Mouse (Mus musculus): ENCODE measurements around the gene Olfr1442. TPM values are rescaled to one million over a fixed set of nuclear protein-coding genes. Genes with fewer than 3 reads are reported as not detected.
"Not testable (repeated sequence)": the region's sequence is repeated elsewhere in the genome, so short reads cannot be mapped to it uniquely, and the experiment has no call there.

The Olfr1442 gene
- polyA plus RNA-seq (2016; fragmentation: Nextera tagmentation; extraction: Ambion mirVana) = not detected in 2 replicates

GRCm38 (mm10) chr19:12670139-12670538 lies at the start of gene Olfr1442:
Olfr1442 (plus strand) TSS chr19:12670439.
- Histone ChIP-seq H3K27ac (no peak within 1 kb of the TSS), H3K27me3 (no peaks in the 10 kb centered on the region), H3K36me3 (no peaks in the 10 kb centered on the region), H3K4me1 (no peaks in the 10 kb centered on the region), H3K9me3 (replicated peaks) (no peaks in the 10 kb centered on the region), H3K4me3 (no peak within 1 kb of the TSS), H3K9ac (no peak within 1 kb of the TSS), H3K4me2 (replicated peaks) (no peak within 1 kb of the TSS)
- ATAC-seq (ENCODE audit: low FRiP score) = no peak

DNA sequence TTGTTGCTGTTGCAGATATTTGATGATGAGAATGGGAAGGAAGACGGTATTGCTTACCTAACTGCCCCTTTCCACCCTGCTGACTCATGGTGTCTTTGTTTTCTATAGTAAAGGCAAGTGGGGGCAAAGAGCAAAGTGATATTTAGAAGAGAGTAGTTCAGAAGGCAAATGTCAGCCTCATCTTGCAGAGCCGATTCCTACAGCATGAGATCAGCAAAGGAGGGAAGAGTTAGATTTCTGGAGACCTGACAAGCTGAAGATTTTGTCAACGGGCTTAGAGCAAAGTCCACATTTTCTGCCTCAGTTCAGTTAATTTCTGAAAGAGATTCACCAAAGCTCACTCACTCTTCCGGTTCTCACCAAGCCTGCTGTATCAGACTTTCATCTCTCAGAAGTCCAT lies 37.1 kb upstream of the Olfr1442 start, which contains the start of gene Glyat:
Gene Glyat, plus strand, starts transcription at position 133 of the 400 bp plus-strand sequence.
- no peak within 1 kb of the TSS for H3K27ac ChIP-seq
- WGBS = 81% methylated on average over 4 of the region's 4 CpGs
- no peak within 1 kb of the TSS for H3K9ac ChIP-seq
- no peaks in the 10 kb centered on the region for H3K9me3 ChIP-seq (replicated peaks)
- no peaks in the 10 kb centered on the region for H3K36me3 ChIP-seq
- no peak within 1 kb of the TSS for H3K4me3 ChIP-seq
- no peaks in the 10 kb centered on the region for H3K27me3 ChIP-seq
- ATAC-seq (ENCODE audit: low FRiP score) = no peak
- H3K4me1 ChIP-seq = no peaks in the 10 kb centered on the region
- H3K4me2 ChIP-seq (replicated peaks) = no peak within 1 kb of the TSS

GRCm38 (mm10) chr19:12634259-12634658 lies 36.0 kb upstream of the Olfr1442 start:
- WGBS = 90% methylated on average over 3 of the region's 3 CpGs
- Histone ChIP-seq H3K9ac (no peak overlapping the region), H3K27me3 (no peaks in the 10 kb centered on the region), H3K36me3 (no peaks in the 10 kb centered on the region), H3K27ac (no peak overlapping the region), H3K4me3 (no peak overlapping the region), H3K4me2 (replicated peaks) (no peak overlapping the region), H3K4me1 (no peaks in the 10 kb centered on the region), H3K9me3 (replicated peaks) (no peaks in the 10 kb centered on the region)
- no peak for ATAC-seq (ENCODE audit: low FRiP score)

DNA sequence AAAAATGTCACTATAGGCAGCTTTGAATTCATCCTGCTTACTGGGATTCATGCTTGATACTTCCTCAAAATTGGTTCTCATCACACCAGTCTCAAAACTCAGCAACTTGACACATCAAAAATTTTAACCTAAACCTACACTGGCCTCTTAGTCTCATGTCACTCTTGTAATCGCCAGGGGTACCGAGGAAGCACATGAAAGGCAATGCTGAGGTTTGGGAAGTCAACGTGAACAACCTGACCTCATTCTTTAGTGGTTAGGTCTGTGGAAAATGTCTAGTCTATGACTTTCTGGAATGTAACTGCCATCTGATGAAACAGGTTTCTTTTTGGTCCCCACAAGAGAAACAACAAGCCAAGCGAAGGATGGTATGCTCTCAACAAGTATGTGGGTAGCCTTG lies 35.3 kb upstream of the Olfr1442 start:
- Histone ChIP-seq H3K9ac (no peak overlapping the region), H3K36me3 (no peaks in the 10 kb centered on the region), H3K27ac (no peak overlapping the region), H3K27me3 (no peaks in the 10 kb centered on the region), H3K4me1 (no peaks in the 10 kb centered on the region), H3K9me3 (replicated peaks) (no peaks in the 10 kb centered on the region), H3K4me3 (no peak overlapping the region), H3K4me2 (replicated peaks) (no peak overlapping the region)
- no peak for ATAC-seq (ENCODE audit: low FRiP score)
- 85% methylated on average over 4 of the region's 4 CpGs for WGBS

GRCm38 (mm10) chr19:12636863-12637262 lies 33.4 kb upstream of the Olfr1442 start:
- no peak overlapping the region for H3K4me2 ChIP-seq (replicated peaks)
- whole genome bisulfite sequencing = 75% methylated on average over 3 of the region's 3 CpGs
- H3K9ac ChIP-seq = no peak overlapping the region
- H3K27me3 ChIP-seq = no peaks in the 10 kb centered on the region
- no peak for ATAC-seq (ENCODE audit: low FRiP score)
- no peaks in the 10 kb centered on the region for H3K4me1 ChIP-seq
- H3K27ac ChIP-seq = no peak overlapping the region
- H3K9me3 ChIP-seq (replicated peaks) = no peaks in the 10 kb centered on the region
- no peaks in the 10 kb centered on the region for H3K36me3 ChIP-seq
- no peak overlapping the region for H3K4me3 ChIP-seq

GRCm38 (mm10) chr19:12638049-12638448 lies 32.2 kb upstream of the Olfr1442 start:
- H3K4me2 ChIP-seq (replicated peaks) = no peak overlapping the region
- WGBS = 79% methylated on average over 1 of the region's 1 CpGs
- no peaks in the 10 kb centered on the region for H3K4me1 ChIP-seq
- no peak for ATAC-seq (ENCODE audit: low FRiP score)
- no peaks in the 10 kb centered on the region for H3K36me3 ChIP-seq
- H3K27me3 ChIP-seq = no peaks in the 10 kb centered on the region
- H3K9ac ChIP-seq = no peak overlapping the region
- no peak overlapping the region for H3K27ac ChIP-seq
- H3K4me3 ChIP-seq = no peak overlapping the region
- H3K9me3 ChIP-seq (replicated peaks) = no peaks in the 10 kb centered on the region

DNA sequence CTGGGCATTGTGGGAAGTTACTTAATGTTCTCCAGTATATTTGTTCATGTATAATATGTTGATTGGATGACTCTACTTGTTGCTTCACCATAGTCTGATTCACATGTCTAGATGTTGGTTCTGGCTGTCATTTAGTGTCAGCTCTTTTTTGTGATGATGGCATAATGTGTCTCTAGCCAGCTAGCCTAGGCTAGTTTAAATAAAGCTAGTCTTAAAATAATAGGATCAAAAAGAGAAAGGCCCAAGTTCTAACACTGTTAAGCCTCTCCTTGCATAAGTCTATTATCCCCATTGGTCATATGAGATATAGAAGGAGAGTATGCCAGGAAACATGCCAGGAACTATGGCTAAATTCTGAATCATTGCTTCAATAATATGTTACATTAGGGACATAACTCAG lies 20.7 kb upstream of the Olfr1442 start:
- ATAC-seq (ENCODE audit: low FRiP score) = no peak
- Histone ChIP-seq H3K4me1 (no peaks in the 10 kb centered on the region), H3K9me3 (replicated peaks) (no peaks in the 10 kb centered on the region), H3K9ac (no peak overlapping the region), H3K4me2 (replicated peaks) (no peak overlapping the region), H3K4me3 (no peak overlapping the region), H3K36me3 (no peaks in the 10 kb centered on the region), H3K27ac (no peak overlapping the region), H3K27me3 (no peaks in the 10 kb centered on the region)

DNA sequence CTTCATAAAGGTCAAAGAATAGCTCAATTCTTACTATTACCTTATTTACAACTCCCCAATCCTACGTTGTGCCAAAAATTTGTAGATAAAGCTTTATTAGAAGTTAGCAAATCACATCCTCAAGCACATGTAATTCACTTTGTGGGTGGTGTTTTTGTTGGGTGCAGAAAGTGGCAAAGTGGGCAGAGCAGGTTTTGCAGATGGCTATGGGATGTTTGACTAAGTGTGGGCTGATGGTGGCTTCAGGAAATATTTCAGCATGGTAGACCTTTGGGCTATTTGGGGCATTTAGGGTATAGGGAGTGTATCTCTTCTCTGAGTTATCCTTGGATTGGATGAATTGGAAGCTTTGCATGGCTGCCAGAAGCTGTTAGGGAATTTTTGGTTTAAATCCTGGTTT lies 4.1 kb upstream of the Olfr1442 start:
- 81% methylated on average over 1 of the region's 1 CpGs for WGBS
- no peak overlapping the region for H3K4me2 ChIP-seq (replicated peaks)
- H3K27ac ChIP-seq = no peak overlapping the region
- peaks cover 6% of the 10 kb centered on the region; the same call in 1 of the 2 replicates for H3K9me3 ChIP-seq (replicated peaks)
- no peaks in the 10 kb centered on the region for H3K27me3 ChIP-seq
- no peaks in the 10 kb centered on the region for H3K36me3 ChIP-seq
- no peak overlapping the region for H3K9ac ChIP-seq
- no peak for ATAC-seq (ENCODE audit: low FRiP score)
- no peaks in the 10 kb centered on the region for H3K4me1 ChIP-seq
- no peak overlapping the region for H3K4me3 ChIP-seq

GRCm38 (mm10) chr19:12668601-12669000 lies 1.6 kb upstream of the Olfr1442 start:
- 95% methylated on average over 3 of the region's 3 CpGs for WGBS
- not testable (repeated sequence) for H3K36me3 ChIP-seq; H3K27me3 ChIP-seq; H3K4me2 ChIP-seq (replicated peaks); H3K9ac ChIP-seq; ATAC-seq (ENCODE audit: low FRiP score); H3K4me1 ChIP-seq; H3K9me3 ChIP-seq (replicated peaks); H3K4me3 ChIP-seq; H3K27ac ChIP-seq

DNA sequence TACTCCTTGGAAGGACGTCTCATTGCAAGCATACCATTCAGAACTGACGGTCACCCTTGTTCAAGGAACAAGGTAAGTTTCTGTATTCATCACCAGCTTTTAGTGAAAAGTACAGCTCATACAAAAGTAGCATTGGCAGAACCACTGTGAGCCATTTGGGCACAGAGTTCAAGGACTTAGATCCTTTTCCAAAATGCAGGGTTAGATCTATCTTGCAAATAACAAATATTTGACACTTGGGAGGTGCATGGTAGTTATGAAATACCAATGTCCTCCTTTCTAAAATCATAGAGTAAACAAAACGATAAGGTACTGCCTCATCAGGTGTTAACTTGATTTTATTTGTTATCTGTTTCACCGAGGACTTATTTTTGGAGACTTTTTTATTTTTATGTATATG lies 812 bp downstream of the Olfr1442 start:
- Histone ChIP-seq H3K4me2 (replicated peaks) (no peak overlapping the region), H3K9ac (no peak overlapping the region), H3K27me3 (no peaks in the 10 kb centered on the region), H3K27ac (no peak overlapping the region), H3K36me3 (no peaks in the 10 kb centered on the region), H3K4me3 (no peak overlapping the region), H3K4me1 (no peaks in the 10 kb centered on the region), H3K9me3 (replicated peaks) (no peaks in the 10 kb centered on the region)
- no peak for ATAC-seq (ENCODE audit: low FRiP score)
- WGBS = 92% methylated on average over 4 of the region's 4 CpGs

- H3K36me3 ChIP-seq = no peaks in the 10 kb centered on the region
- H3K4me1 ChIP-seq = no peaks in the 10 kb centered on the region
- H3K4me2 ChIP-seq (replicated peaks) = no peak within 1 kb of the TSS
- WGBS = 66% methylated on average over 3 of the region's 3 CpGs
- H3K9me3 ChIP-seq (replicated peaks) = no peaks in the 10 kb centered on the region
- no peak within 1 kb of the TSS for H3K9ac ChIP-seq
- H3K27me3 ChIP-seq = no peaks in the 10 kb centered on the region
- no peak for ATAC-seq (ENCODE audit: low FRiP score)
- no peak within 1 kb of the TSS for H3K4me3 ChIP-seq
- no peak within 1 kb of the TSS for H3K27ac ChIP-seq
These were observed 7.6 kb downstream of the Olfr1442 start, which contains the start of gene Olfr1443 for GRCm38 (mm10) chr19:12677812-12678211. Olfr1443 (plus strand) TSS chr19:12678112.

DNA sequence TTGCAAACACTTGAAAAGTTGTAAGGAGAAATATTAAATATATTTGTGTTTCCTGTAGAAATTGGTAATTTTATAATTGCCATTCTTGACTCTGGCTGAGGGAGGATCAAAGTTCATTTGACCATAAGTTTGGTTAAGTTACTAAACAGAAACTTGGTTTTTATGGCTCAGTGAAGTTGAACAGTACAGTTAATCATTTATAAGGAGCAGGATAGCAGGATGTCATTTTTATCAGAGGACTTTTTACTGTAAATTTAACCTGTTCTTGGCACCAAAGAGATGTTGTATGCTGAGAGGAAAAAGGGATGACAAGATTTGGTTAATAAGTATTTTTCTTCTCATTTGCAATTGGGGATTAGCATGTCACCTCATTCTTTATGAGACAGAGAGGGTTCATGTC lies 14.4 kb downstream of the Olfr1442 start:
- Histone ChIP-seq H3K4me2 (replicated peaks) (no peak overlapping the region), H3K4me3 (no peak overlapping the region), H3K36me3 (no peaks in the 10 kb centered on the region), H3K9ac (no peak overlapping the region), H3K27ac (no peak overlapping the region), H3K27me3 (no peaks in the 10 kb centered on the region), H3K9me3 (replicated peaks) (no peaks in the 10 kb centered on the region), H3K4me1 (no peaks in the 10 kb centered on the region)
- ATAC-seq (ENCODE audit: low FRiP score) = no peak

GRCm38 (mm10) chr19:12685231-12685630 lies 15.0 kb downstream of the Olfr1442 start:
- ATAC-seq (ENCODE audit: low FRiP score) = no peak
- no peaks in the 10 kb centered on the region for H3K27me3 ChIP-seq
- no peak overlapping the region for H3K9ac ChIP-seq
- no peak overlapping the region for H3K4me2 ChIP-seq (replicated peaks)
- H3K9me3 ChIP-seq (replicated peaks) = no peaks in the 10 kb centered on the region
- H3K36me3 ChIP-seq = no peaks in the 10 kb centered on the region
- H3K27ac ChIP-seq = no peak overlapping the region
- H3K4me1 ChIP-seq = no peaks in the 10 kb centered on the region
- H3K4me3 ChIP-seq = no peak overlapping the region

DNA sequence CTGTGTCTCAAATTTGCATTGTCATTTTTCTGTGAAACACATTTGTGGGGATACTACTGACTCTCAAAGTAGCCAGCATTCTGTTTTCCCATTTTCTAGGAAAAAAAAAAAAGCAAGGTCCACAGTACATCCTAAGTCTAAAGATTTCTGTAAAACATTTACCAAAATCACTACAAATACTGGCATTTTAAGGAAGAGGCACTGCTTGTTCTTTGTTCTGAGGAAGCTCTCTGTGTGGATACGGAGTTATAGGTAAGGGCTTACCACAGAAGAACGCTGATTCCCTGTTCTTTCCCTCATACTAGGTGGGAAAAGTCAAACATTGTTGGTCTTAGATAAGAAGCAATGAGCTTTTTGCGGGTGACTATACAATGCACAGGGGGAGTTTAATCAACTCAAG lies 25.4 kb downstream of the Olfr1442 start, which contains the start of gene Keg1:
Gene Keg1, plus strand, starts transcription at position 197 of the 400 bp plus-strand sequence.
- H3K4me1 ChIP-seq = no peaks in the 10 kb centered on the region
- WGBS = 83% methylated on average over 3 of the region's 3 CpGs
- no peak within 1 kb of the TSS for H3K27ac ChIP-seq
- no peak within 1 kb of the TSS for H3K4me3 ChIP-seq
- H3K9me3 ChIP-seq (replicated peaks) = no peaks in the 10 kb centered on the region
- ATAC-seq (ENCODE audit: low FRiP score) = no peak
- no peaks in the 10 kb centered on the region for H3K27me3 ChIP-seq
- H3K4me2 ChIP-seq (replicated peaks) = no peak within 1 kb of the TSS
- no peaks in the 10 kb centered on the region for H3K36me3 ChIP-seq
- H3K9ac ChIP-seq = no peak within 1 kb of the TSS

Data from hindbrain, embryonic 12.5 days (tissue).